Mouse (Mus musculus) spleen, adult 18-20 months (tissue): Measurements from ENCODE around the gene Emc10.

Experiments used
- DNase-seq, 2 experiments: peaks; one replicate each; pipeline ENCODE4 v3.0.0; 2022; ENCODE audit warnings: mixed read lengths in 2 of 2

Gene Emc10

GRCm38 (mm10) chr7:44525126-44525832 is 28.9 kb upstream of the Emc10 start:
- DNase-seq = peak; percentile 51 to 53

GRCm38 (mm10) chr7:44524502-44524901 is 28.2 kb upstream of the Emc10 start, which contains the start of gene Mybpc2:
Mybpc2 (minus strand) TSS chr7:44524656.
- DNase-seq = peak in 1 of 2 experiments; percentile 25

- no peak for DNase-seq
Measured at GRCm38 (mm10) chr7:44523056-44523455, 26.7 kb upstream of the Emc10 start.

GRCm38 (mm10) chr7:44521710-44522109 is 25.4 kb upstream of the Emc10 start:
- peak; percentile 63 to 74 for DNase-seq

GRCm38 (mm10) chr7:44520990-44521389 is 24.7 kb upstream of the Emc10 start:
- peak in 1 of 2 experiments; percentile 31 for DNase-seq

- no peak for DNase-seq
Measured at GRCm38 (mm10) chr7:44519240-44519913, 23.0 kb upstream of the Emc10 start.

- DNase-seq = no peak
Measured at GRCm38 (mm10) chr7:44507491-44507890, 11.2 kb upstream of the Emc10 start.

- peak; percentile 45 to 74 for DNase-seq
Measured at GRCm38 (mm10) chr7:44501563-44502115, 5.3 kb upstream of the Emc10 start.

GRCm38 (mm10) chr7:44500046-44500445 is 3.7 kb upstream of the Emc10 start:
- no peak for DNase-seq

GRCm38 (mm10) chr7:44498922-44499321 is 2.6 kb upstream of the Emc10 start:
- DNase-seq = no peak

- DNase-seq = no peak
Measured at GRCm38 (mm10) chr7:44497361-44498055, 1.2 kb upstream of the Emc10 start.

- DNase-seq = no peak
Measured at GRCm38 (mm10) chr7:44496771-44497109, 411 bp upstream of the Emc10 start.

GRCm38 (mm10) chr7:44495086-44495485 is 1.2 kb downstream of the Emc10 start:
- DNase-seq = peak in 1 of 2 experiments; percentile 2

GRCm38 (mm10) chr7:44494681-44495080 is 1.6 kb downstream of the Emc10 start:
- DNase-seq = peak in 1 of 2 experiments; percentile 4

- DNase-seq = peak in 1 of 2 experiments; percentile 4
Measured at GRCm38 (mm10) chr7:44492166-44492826, 4.0 kb downstream of the Emc10 start.

GRCm38 (mm10) chr7:44491391-44491790 is 4.9 kb downstream of the Emc10 start:
- no peak for DNase-seq

GRCm38 (mm10) chr7:44490281-44490680 is 6.0 kb downstream of the Emc10 start:
- DNase-seq = no peak

- peak in 1 of 2 experiments; percentile 2 for DNase-seq
Measured at GRCm38 (mm10) chr7:44488545-44488944, 7.8 kb downstream of the Emc10 start.

- peak in 1 of 2 experiments; percentile 2 for DNase-seq
Measured at GRCm38 (mm10) chr7:44487936-44488335, 8.4 kb downstream of the Emc10 start.

GRCm38 (mm10) chr7:44486927-44487575 is 9.3 kb downstream of the Emc10 start:
- DNase-seq = peak in 1 of 2 experiments; percentile 2

- no peak for DNase-seq
Measured at GRCm38 (mm10) chr7:44485572-44486195, 10.6 kb downstream of the Emc10 start.
